Comparison of ENCODE assay signal across 19 mouse cellular contexts in the genomic region with DNA sequence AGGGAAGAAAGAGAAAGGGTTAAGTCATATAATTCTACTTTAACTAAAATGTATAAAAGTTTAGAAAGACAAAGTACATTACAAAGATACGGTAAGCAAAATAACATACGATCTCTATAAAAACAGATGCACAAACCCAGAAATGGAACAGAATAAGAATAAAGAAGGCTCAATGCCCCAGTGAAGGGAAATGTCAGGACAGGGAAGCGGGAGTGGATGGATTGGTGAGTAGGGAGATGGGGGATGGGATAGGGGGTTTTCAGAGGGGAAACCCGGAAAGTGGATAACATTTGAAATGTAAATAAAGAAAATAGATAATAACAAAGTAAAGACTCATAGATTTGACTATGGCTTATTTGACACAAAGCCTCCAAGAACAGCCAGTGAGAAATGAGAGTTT.
DNase-seq lines count a peak whose midpoint lies in the region; ATAC-seq lines count a peak whose summit lies in the region.
"Had no signal": no experiment of that assay in that cellular context is flagged by ENCODE, and none has a peak within 500 bp of the region (broad histone marks: within the 10 kb centered on the region; RNA-seq: fewer than 3 reads in every experiment).

No protein-coding gene starts in this region.

- WGBS in midbrain, embryonic 11.5 days: 83% methylated on average over 4 of the region's 4 CpGs
- 79% methylated on average over 4 of the region's 4 CpGs for WGBS in midbrain, embryonic 15.5 days

- ATAC-seq in midbrain, embryonic 11.5 days (ENCODE audit: low FRiP score): no peak
- no peak for ATAC-seq in midbrain, embryonic 15.5 days (replicated peaks)
- ATAC-seq: activated CD4-positive, CD25-positive, alpha-beta regulatory T cell, adult 4 months; CD4-positive, CD25-positive, alpha-beta regulatory T cell, adult 4 months; Patski had no signal

- no peaks in the 10 kb centered on the region for H3K9me3 ChIP-seq in midbrain, embryonic 11.5 days (ENCODE audit: control insufficient read depth, low read length)
- H3K9me3 ChIP-seq in midbrain, embryonic 15.5 days: no peaks in the 10 kb centered on the region
- H3K9me3 ChIP-seq: G1E had no signal

- no peak overlapping the region for H3K27ac ChIP-seq in midbrain, embryonic 11.5 days (ENCODE audit: low read depth, low read length)
- no peak overlapping the region for H3K27ac ChIP-seq in midbrain, embryonic 15.5 days

- H3K9ac ChIP-seq in midbrain, embryonic 11.5 days (ENCODE audit: low read length): no peak overlapping the region
- no peak overlapping the region for H3K9ac ChIP-seq in midbrain, embryonic 15.5 days

- peaks cover 5% of the 10 kb centered on the region; the same call in 1 of the 2 replicates for H3K4me1 ChIP-seq in midbrain, embryonic 11.5 days (ENCODE audit: control insufficient read depth, insufficient read depth, low read length)
- peaks cover 10% of the 10 kb centered on the region for H3K4me1 ChIP-seq in midbrain, embryonic 15.5 days

- DNase-seq in heart, adult 11 months: peak; percentile 54
- no peak for DNase-seq in heart, postnatal 4 days
- peak; percentile 81 for DNase-seq in midbrain, embryonic 11.5 days (ENCODE audit: low spot score, missing footprints)
- DNase-seq: adrenal gland, adult 2 months; adrenal gland, adult 8-10 months; adrenal gland, postnatal 10 days; adrenal gland, postnatal 14 days; adrenal gland, postnatal 25 days; adrenal gland, postnatal 36 days; B cell, adult 2 months; cerebellum, adult 11 months; cerebellum, adult 11-12 months; cerebellum, adult 18-20 months had no signal

- H3K27me3 ChIP-seq in midbrain, embryonic 11.5 days (ENCODE audit: control insufficient read depth, insufficient read depth, low read length): no peaks in the 10 kb centered on the region
- no peaks in the 10 kb centered on the region for H3K27me3 ChIP-seq in midbrain, embryonic 15.5 days (replicated peaks)
- H3K27me3 ChIP-seq: CH12.LX had no signal

- H3K4me3 ChIP-seq in midbrain, embryonic 11.5 days (ENCODE audit: low read depth, low read length): no peak overlapping the region
- no peak overlapping the region for H3K4me3 ChIP-seq in midbrain, embryonic 15.5 days

- no peak overlapping the region for H3K4me2 ChIP-seq in midbrain, embryonic 11.5 days
- no peak overlapping the region for H3K4me2 ChIP-seq in midbrain, embryonic 15.5 days

- no peaks in the 10 kb centered on the region for H3K36me3 ChIP-seq in midbrain, embryonic 11.5 days (ENCODE audit: control insufficient read depth, insufficient read depth, low read length)
- no peaks in the 10 kb centered on the region for H3K36me3 ChIP-seq in midbrain, embryonic 15.5 days (replicated peaks)
- H3K36me3 ChIP-seq: G1E had no signal
